9 mouse cellular contexts compared by ENCODE assay signal in the genomic region with DNA sequence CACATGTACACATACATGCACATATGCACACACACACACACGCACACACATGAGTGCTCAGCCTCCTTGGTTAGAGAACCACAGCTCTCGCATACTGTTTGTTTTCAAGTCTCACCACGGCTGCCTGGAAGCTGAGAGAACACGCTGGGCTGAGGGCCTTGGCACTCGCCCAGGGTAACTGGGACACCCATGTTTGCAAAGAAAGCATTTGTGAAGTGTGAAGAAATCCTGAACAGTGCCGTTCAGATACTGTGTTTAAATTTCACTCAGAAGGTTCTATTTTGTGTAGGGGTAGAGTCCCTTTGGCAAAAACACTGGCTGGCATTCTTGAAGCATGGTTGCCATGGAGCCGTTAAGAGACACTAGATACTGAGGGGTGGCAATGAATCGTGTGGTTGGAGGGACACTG.
DNase-seq lines count a peak whose midpoint lies in the region; ATAC-seq and TF ChIP-seq lines count a peak whose summit lies in the region.
"Had no signal": no experiment of that assay in that cellular context is flagged by ENCODE, and none has a peak within 500 bp of the region (broad histone marks: within the 10 kb centered on the region; RNA-seq: fewer than 3 reads in every experiment).

No protein-coding gene starts in this region.

- ATAC-seq in midbrain, postnatal 0 days (ENCODE audit: low FRiP score) = peak; percentile 44; the same call in 1 of the 2 replicates
- no peak for ATAC-seq in erythroid progenitor cell, adult 5-6 weeks (replicated peaks; ENCODE audit: low FRiP score, poor library complexity, severe bottlenecking)
- no peak for ATAC-seq in megakaryocyte progenitor cell, adult 5-6 weeks (replicated peaks; ENCODE audit: poor library complexity)
- ATAC-seq: CD4-positive, CD25-positive, alpha-beta regulatory T cell, adult 4 months had no signal

- 39% methylated on average over 8 of the region's 8 CpGs for WGBS in midbrain, postnatal 0 days

- intact Hi-C loops in gastrocnemius, postnatal 14 days (cut with DNase I; ENCODE audit: low total_unique reads) = no loop called here

- H3K9me3 ChIP-seq in midbrain, postnatal 0 days (ENCODE audit: low read length) = no peaks in the 10 kb centered on the region

- no peaks in the 10 kb centered on the region for H3K36me3 ChIP-seq in midbrain, postnatal 0 days (ENCODE audit: insufficient read depth, low read length)

- no peak overlapping the region for H3K4me2 ChIP-seq in midbrain, postnatal 0 days (ENCODE audit: low read depth, low read length, poor library complexity, severe bottlenecking)

- no peak overlapping the region for H3K9ac ChIP-seq in midbrain, postnatal 0 days (replicated peaks; ENCODE audit: low read length, poor library complexity, severe bottlenecking)

- DNase-seq in gastrocnemius, adult 18-20 months (ENCODE audit: low spot score) = peak; percentile 22
- DNase-seq in gastrocnemius, postnatal 14 days = no peak
- DNase-seq in frontal cortex, postnatal 10 days (ENCODE audit: low spot score in 2 of 2) = peak; percentile 77
- DNase-seq in layer of hippocampus, postnatal 36 days = peak; percentile 65 to 74
- peak; percentile 88 for DNase-seq in midbrain, postnatal 0 days (ENCODE audit: low spot score)
- DNase-seq in thymus, postnatal 36 days = no peak

- TF ChIP-seq CTCF in midbrain, postnatal 0 days (IDR thresholded peaks at IDR 0.05) = no peak

- H3K4me1 ChIP-seq in midbrain, postnatal 0 days (ENCODE audit: insufficient read depth, low read length) = peaks cover 23% of the 10 kb centered on the region

- peaks cover 9% of the 10 kb centered on the region; the same call in 1 of the 2 replicates for H3K27me3 ChIP-seq in midbrain, postnatal 0 days (ENCODE audit: insufficient read depth, low read length)

- 0 out of 2 replicates have a peak overlapping the region, but pooled peaks have one; percentile 6 for H3K27ac ChIP-seq in midbrain, postnatal 0 days (ENCODE audit: low read depth, low read length)

- no peak overlapping the region for H3K4me3 ChIP-seq in midbrain, postnatal 0 days (ENCODE audit: low read depth, low read length)

Comparison
In these comparisons a context has a peak if more than half of its experiments do, and no peak if none do; other contexts are left out.
1. DNase-seq: peak in gastrocnemius, adult 18-20 months (single experiment), frontal cortex, postnatal 10 days (2 of 2), layer of hippocampus, postnatal 36 days (2 of 2) and midbrain, postnatal 0 days (single experiment); none in gastrocnemius, postnatal 14 days (single experiment) and thymus, postnatal 36 days (0 of 2).